Mouse (Mus musculus) liver, postnatal 0 days (tissue): Measurements from ENCODE around the gene Mlycd.

Source experiments
- CTCF ChIP-seq: sonication (generic); IDR thresholded peaks from 2 replicates; pipeline ENCODE4 v1.5.1; 2016; ENCODE audit warnings: antibody characterized with exemption, low read depth
- EP300 ChIP-seq: IDR thresholded peaks from 2 replicates; pipeline ENCODE4 v1.6.1; 2016; ENCODE audit warnings: antibody characterized with exemption, low read depth, mild to moderate bottlenecking

GRCm38 (mm10) chr8:119424199-119424733, 29.6 kb downstream of the Mlycd start:
- no peak for TF ChIP-seq CTCF
- TF ChIP-seq EP300 = no peak
